Mouse (Mus musculus) forebrain, embryonic 15.5 days (tissue): ENCODE data around the gene Tmem214. TPM values are rescaled to one million over a fixed set of nuclear protein-coding genes. Genes with fewer than 3 reads are reported as not detected.
A peak's percentile ranks its signal among the peaks of the same experiment; 100 is the strongest.

Source experiments
- ATAC-seq: fragments of 200-750 bp; cut with Nextera tagmentation; replicated peaks from 2 replicates; pipeline ENCODE4 v1.8.0; 2017; ENCODE audit warnings: mild to moderate bottlenecking, moderate TSS enrichment, moderate library complexity
- H3K27ac ChIP-seq: fragments of 300-500 bp; sonication (generic); replicated peaks from 2 replicates; pipeline ENCODE4 v1.5.1; 2015; ENCODE audit warnings: mild to moderate bottlenecking, inconsistent platforms
- H3K27me3 ChIP-seq: fragments of 300-500 bp; sonication (generic); 2 replicates; pipeline ENCODE4 v1.6.1; 2015; ENCODE audit warnings: inconsistent platforms
- H3K36me3 ChIP-seq: fragments of 300-500 bp; sonication (generic); 2 replicates; pipeline ENCODE4 v1.6.1; 2015; ENCODE audit warnings: mild to moderate bottlenecking, inconsistent platforms
- H3K4me1 ChIP-seq: fragments of 300-500 bp; sonication (generic); 2 replicates; pipeline ENCODE4 v1.6.1; 2015; ENCODE audit warnings: inconsistent platforms
- H3K4me2 ChIP-seq: fragments of 300-500 bp; sonication (generic); replicated peaks from 2 replicates; pipeline ENCODE4 v1.6.1; 2015; ENCODE audit warnings: mild to moderate bottlenecking, inconsistent platforms
- H3K4me3 ChIP-seq: fragments of 300-500 bp; sonication (generic); 2 replicates; pipeline ENCODE4 v1.5.1; 2015; ENCODE audit warnings: mild to moderate bottlenecking, inconsistent platforms
- H3K9ac ChIP-seq: fragments of 300-500 bp; sonication (generic); replicated peaks from 2 replicates; pipeline ENCODE4 v1.6.1; 2015; ENCODE audit warnings: mild to moderate bottlenecking, inconsistent platforms
- H3K9me3 ChIP-seq: fragments of 300-500 bp; sonication (generic); 2 replicates; pipeline ENCODE4 v1.6.1; 2016; ENCODE audit warnings: inconsistent platforms
- WGBS: fragments of 180-500 bp; shearing (Covaris S2); methylation state at CpG from one replicate; pipeline ENCODE4 v1.1.7; 2015; ENCODE audit warnings: mixed read lengths; 5-methylcytosine and 5-hydroxymethylcytosine counted together
- polyA plus RNA-seq: library from polyadenylated mRNA; unstranded; fragments of >200 nt; fragmentation: Nextera tagmentation; extraction: Ambion mirVana; gene quantifications from 2 replicates; pipeline ENCODE4 v1.2.1, GENCODE M21; 2015

The Tmem214 gene
- polyA plus RNA-seq, 1 experiment from 2014 or later: 48.1 TPM

- peaks cover 13% of the 10 kb centered on the region; the same call in 1 of the 2 replicates for H3K36me3 ChIP-seq
- no peak overlapping the region for H3K9ac ChIP-seq
- H3K9me3 ChIP-seq: no peaks in the 10 kb centered on the region
- WGBS: 69% methylated on average over 7 of the region's 7 CpGs
- no peaks in the 10 kb centered on the region for H3K27me3 ChIP-seq
- H3K27ac ChIP-seq: no peak overlapping the region
- no peak overlapping the region for H3K4me3 ChIP-seq
- no peak overlapping the region for H3K4me2 ChIP-seq
- peaks cover 43% of the 10 kb centered on the region for H3K4me1 ChIP-seq
- no peak for ATAC-seq
Measured at GRCm38 (mm10) chr5:30909300-30909659, 41.5 kb downstream of the Tmem214 start.

GRCm38 (mm10) chr5:30909863-30910262 lies 42.1 kb downstream of the Tmem214 start:
- H3K4me2 ChIP-seq: no peak overlapping the region
- H3K27me3 ChIP-seq: no peaks in the 10 kb centered on the region
- ATAC-seq: no peak
- H3K9me3 ChIP-seq: no peaks in the 10 kb centered on the region
- H3K9ac ChIP-seq: no peak overlapping the region
- H3K4me3 ChIP-seq: no peak overlapping the region
- H3K4me1 ChIP-seq: peaks cover 43% of the 10 kb centered on the region
- H3K27ac ChIP-seq: no peak overlapping the region
- peaks cover 7% of the 10 kb centered on the region; the same call in 1 of the 2 replicates for H3K36me3 ChIP-seq
- WGBS: 90% methylated on average over 7 of the region's 7 CpGs

GRCm38 (mm10) chr5:30910481-30910880 lies 42.7 kb downstream of the Tmem214 start:
- H3K27me3 ChIP-seq: no peaks in the 10 kb centered on the region
- no peak overlapping the region for H3K4me3 ChIP-seq
- H3K27ac ChIP-seq: no peak overlapping the region
- H3K4me2 ChIP-seq: no peak overlapping the region
- ATAC-seq: no peak
- peaks cover 42% of the 10 kb centered on the region for H3K4me1 ChIP-seq
- no peaks in the 10 kb centered on the region for H3K9me3 ChIP-seq
- peaks cover under 1% of the 10 kb centered on the region; the same call in 1 of the 2 replicates for H3K36me3 ChIP-seq
- no peak overlapping the region for H3K9ac ChIP-seq

GRCm38 (mm10) chr5:30912156-30912555 lies 44.3 kb downstream of the Tmem214 start:
- Histone ChIP-seq H3K27ac (peak overlapping the region; percentile 69), H3K4me2 (no peak overlapping the region), H3K4me1 (peaks cover 35% of the 10 kb centered on the region), H3K9me3 (no peaks in the 10 kb centered on the region), H3K4me3 (no peak overlapping the region), H3K27me3 (no peaks in the 10 kb centered on the region), H3K9ac (no peak overlapping the region), H3K36me3 (no peaks in the 10 kb centered on the region)
- WGBS: 34% methylated on average over 5 of the region's 5 CpGs
- ATAC-seq: no peak

- Histone ChIP-seq H3K9ac (0 out of 2 replicates have a peak within 1 kb of the TSS, but pooled peaks have one; percentile 27), H3K4me1 (peaks cover 31% of the 10 kb centered on the region), H3K36me3 (no peaks in the 10 kb centered on the region), H3K4me3 (peak within 1 kb of the TSS; percentile 4; the same call in 1 of the 2 replicates), H3K4me2 (no peak within 1 kb of the TSS), H3K27me3 (no peaks in the 10 kb centered on the region), H3K27ac (peak within 1 kb of the TSS; percentile 69), H3K9me3 (no peaks in the 10 kb centered on the region)
- ATAC-seq: no peak
- 37% methylated on average over 13 of the region's 13 CpGs for WGBS
Measured at GRCm38 (mm10) chr5:30913060-30913841, 45.4 kb downstream of the Tmem214 start, which contains the start of gene Emilin1. Gene Emilin1, plus strand, starts transcription at chr5:30913402.

GRCm38 (mm10) chr5:30914101-30914635 lies 46.4 kb downstream of the Tmem214 start:
- WGBS: 89% methylated on average over 7 of the region's 7 CpGs
- H3K27ac ChIP-seq: peak overlapping the region; percentile 69
- H3K27me3 ChIP-seq: no peaks in the 10 kb centered on the region
- no peak for ATAC-seq
- H3K9ac ChIP-seq: 0 out of 2 replicates have a peak overlapping the region, but pooled peaks have one; percentile 27
- no peaks in the 10 kb centered on the region for H3K36me3 ChIP-seq
- H3K4me2 ChIP-seq: no peak overlapping the region
- peak overlapping the region; percentile 4; the same call in 1 of the 2 replicates for H3K4me3 ChIP-seq
- no peaks in the 10 kb centered on the region for H3K9me3 ChIP-seq
- peaks cover 28% of the 10 kb centered on the region for H3K4me1 ChIP-seq

GRCm38 (mm10) chr5:30914849-30915248 lies 47.0 kb downstream of the Tmem214 start:
- Histone ChIP-seq H3K4me3 (no peak overlapping the region), H3K27ac (no peak overlapping the region), H3K4me2 (no peak overlapping the region), H3K36me3 (no peaks in the 10 kb centered on the region), H3K9me3 (no peaks in the 10 kb centered on the region), H3K4me1 (peaks cover 28% of the 10 kb centered on the region), H3K27me3 (no peaks in the 10 kb centered on the region), H3K9ac (no peak overlapping the region)
- WGBS: 89% methylated on average over 6 of the region's 6 CpGs
- no peak for ATAC-seq

GRCm38 (mm10) chr5:30915456-30915855 lies 47.6 kb downstream of the Tmem214 start:
- H3K36me3 ChIP-seq: no peaks in the 10 kb centered on the region
- peak overlapping the region; percentile 6 for H3K27ac ChIP-seq
- no peak overlapping the region for H3K4me2 ChIP-seq
- no peaks in the 10 kb centered on the region for H3K9me3 ChIP-seq
- no peak overlapping the region for H3K9ac ChIP-seq
- H3K4me1 ChIP-seq: peaks cover 30% of the 10 kb centered on the region
- no peaks in the 10 kb centered on the region for H3K27me3 ChIP-seq
- H3K4me3 ChIP-seq: no peak overlapping the region
- WGBS: 74% methylated on average over 9 of the region's 9 CpGs
- peak; percentile 62 for ATAC-seq

GRCm38 (mm10) chr5:30915974-30916433 lies 48.2 kb downstream of the Tmem214 start:
- Histone ChIP-seq H3K27me3 (no peaks in the 10 kb centered on the region), H3K4me1 (peaks cover 36% of the 10 kb centered on the region), H3K9ac (no peak overlapping the region), H3K27ac (peak overlapping the region; percentile 68), H3K4me2 (0 out of 2 replicates have a peak overlapping the region, but pooled peaks have one; percentile 2), H3K9me3 (no peaks in the 10 kb centered on the region), H3K4me3 (no peak overlapping the region), H3K36me3 (no peaks in the 10 kb centered on the region)
- peak; percentile 92 for ATAC-seq
- WGBS: 2% methylated on average over 7 of the region's 7 CpGs

GRCm38 (mm10) chr5:30916841-30917240 lies 49.0 kb downstream of the Tmem214 start:
- Histone ChIP-seq H3K9ac (no peak overlapping the region), H3K36me3 (no peaks in the 10 kb centered on the region), H3K9me3 (no peaks in the 10 kb centered on the region)

GRCm38 (mm10) chr5:30917348-30917747 lies 49.5 kb downstream of the Tmem214 start:
- H3K9me3 ChIP-seq: no peaks in the 10 kb centered on the region
- no peak overlapping the region for H3K4me2 ChIP-seq
- H3K27me3 ChIP-seq: no peaks in the 10 kb centered on the region
- H3K4me3 ChIP-seq: no peak overlapping the region
- WGBS: 93% methylated on average over 11 of the region's 11 CpGs
- no peak for ATAC-seq
- peaks cover 41% of the 10 kb centered on the region for H3K4me1 ChIP-seq
- H3K9ac ChIP-seq: no peak overlapping the region
- no peak overlapping the region for H3K27ac ChIP-seq
- no peaks in the 10 kb centered on the region for H3K36me3 ChIP-seq

More at GRCm38 (mm10) chr5:30916841-30917240, 49.0 kb downstream of the Tmem214 start:
- Histone ChIP-seq H3K4me2 (no peak overlapping the region), H3K4me3 (no peak overlapping the region), H3K27me3 (no peaks in the 10 kb centered on the region), H3K27ac (no peak overlapping the region), H3K4me1 (peaks cover 40% of the 10 kb centered on the region)
- 96% methylated on average over 9 of the region's 9 CpGs for WGBS
- no peak for ATAC-seq

GRCm38 (mm10) chr5:30917891-30918670 lies 50.3 kb downstream of the Tmem214 start:
- Histone ChIP-seq H3K27ac (no peak overlapping the region), H3K9me3 (no peaks in the 10 kb centered on the region), H3K4me3 (no peak overlapping the region), H3K4me1 (peaks cover 36% of the 10 kb centered on the region), H3K36me3 (no peaks in the 10 kb centered on the region), H3K9ac (no peak overlapping the region), H3K4me2 (no peak overlapping the region), H3K27me3 (no peaks in the 10 kb centered on the region)
- WGBS: 86% methylated on average over 31 of the region's 31 CpGs
- no peak for ATAC-seq
